Mouse (Mus musculus): ENCODE measurements around the gene Gm21671. TPM values are rescaled to one million over a fixed set of nuclear protein-coding genes. Genes with fewer than 3 reads are reported as not detected.

The Gm21671 gene
- total and polyA plus RNA-seq, 2 experiments from 2014 or later, result 0.14 TPM; not detected in 1

Other genes starting within 250 kb of the Gm21671 start
- gene Xrcc2, start 248.6 kb downstream of the Gm21671 start, total RNA-seq (2014; rRNA removed), result 7.4 and 15.5 TPM in 2 replicates
- 4.2 and 4.8 TPM in 2 replicates for gene Xrcc2, start 248.6 kb downstream of the Gm21671 start, polyA plus RNA-seq (2015; fragmentation: Nextera tagmentation; extraction: Ambion mirVana)
- gene Actr3b, start 194.4 kb downstream of the Gm21671 start, total RNA-seq (2014; rRNA removed), result 17.4 and 21.1 TPM in 2 replicates
- 57.5 and 61.1 TPM in 2 replicates for gene Actr3b, start 194.4 kb downstream of the Gm21671 start, polyA plus RNA-seq (2015; fragmentation: Nextera tagmentation; extraction: Ambion mirVana)
- gene Gm21663, start 12.0 kb downstream of the Gm21671 start, total RNA-seq (2014; rRNA removed), result not detected in 2 replicates
- not detected in 2 replicates for gene Gm21663, start 12.0 kb downstream of the Gm21671 start, polyA plus RNA-seq (2015; fragmentation: Nextera tagmentation; extraction: Ambion mirVana)
- not detected in 2 replicates for gene Gm21680, start 18.2 kb upstream of the Gm21671 start, total RNA-seq (2014; rRNA removed)
- gene Gm21680, start 18.2 kb upstream of the Gm21671 start, polyA plus RNA-seq (2015; fragmentation: Nextera tagmentation; extraction: Ambion mirVana), result 0.10 and 0.22 TPM in 2 replicates
- gene Gm21698, start 34.2 kb upstream of the Gm21671 start, total RNA-seq (2014; rRNA removed), result not detected in 2 replicates
- gene Gm21698, start 34.2 kb upstream of the Gm21671 start, polyA plus RNA-seq (2015; fragmentation: Nextera tagmentation; extraction: Ambion mirVana), result 0.31 TPM in 1 of 2 replicates, not detected in the other
- not detected in 2 replicates for gene Gm1979, start 50.4 kb upstream of the Gm21671 start, total RNA-seq (2014; rRNA removed)
- 0.26 and 0.37 TPM in 2 replicates for gene Gm1979, start 50.4 kb upstream of the Gm21671 start, polyA plus RNA-seq (2015; fragmentation: Nextera tagmentation; extraction: Ambion mirVana)
- gene Gm5862, start 68.5 kb upstream of the Gm21671 start, total RNA-seq (2014; rRNA removed), result not detected in 2 replicates
- not detected in 2 replicates for gene Gm5862, start 68.5 kb upstream of the Gm21671 start, polyA plus RNA-seq (2015; fragmentation: Nextera tagmentation; extraction: Ambion mirVana)
- 0.09 and 0.22 TPM in 2 replicates for gene Speer4a, start 85.1 kb upstream of the Gm21671 start, total RNA-seq (2014; rRNA removed)
- gene Speer4a, start 85.1 kb upstream of the Gm21671 start, polyA plus RNA-seq (2015; fragmentation: Nextera tagmentation; extraction: Ambion mirVana), result 0.13 and 0.20 TPM in 2 replicates
- gene Gm7347, start 104.2 kb upstream of the Gm21671 start, total RNA-seq (2014; rRNA removed), result not detected in 2 replicates
- gene Gm7347, start 104.2 kb upstream of the Gm21671 start, polyA plus RNA-seq (2015; fragmentation: Nextera tagmentation; extraction: Ambion mirVana), result 0.17 TPM in 1 of 2 replicates, not detected in the other
- not detected in 2 replicates for gene Gm10471, start 134.9 kb upstream of the Gm21671 start, total RNA-seq (2014; rRNA removed)
- gene Gm10471, start 134.9 kb upstream of the Gm21671 start, polyA plus RNA-seq (2015; fragmentation: Nextera tagmentation; extraction: Ambion mirVana), result 0.13 TPM in 1 of 2 replicates, not detected in the other
- not detected in 2 replicates for gene 5031410I06Rik, start 150.9 kb upstream of the Gm21671 start, total RNA-seq (2014; rRNA removed)
- gene 5031410I06Rik, start 150.9 kb upstream of the Gm21671 start, polyA plus RNA-seq (2015; fragmentation: Nextera tagmentation; extraction: Ambion mirVana), result 0.25 and 0.28 TPM in 2 replicates
- not detected in 2 replicates for gene Gm10220, start 167.0 kb upstream of the Gm21671 start, total RNA-seq (2014; rRNA removed)
- 0.27 TPM in 1 of 2 replicates, not detected in the other for gene Gm10220, start 167.0 kb upstream of the Gm21671 start, polyA plus RNA-seq (2015; fragmentation: Nextera tagmentation; extraction: Ambion mirVana)

All from midbrain, postnatal 0 days (tissue).